Mouse (Mus musculus): ENCODE data around the gene Slc22a7. TPM values are rescaled to one million over a fixed set of nuclear protein-coding genes. Genes with fewer than 3 reads are reported as not detected.

Gene Slc22a7
- total RNA-seq, 1 experiment from 2014 or later, result 14.3 TPM

GRCm38 (mm10) chr17:46436672-46437366 lies 1.4 kb downstream of the Slc22a7 start:
- peak; percentile 44 for DNase-seq

- peak; percentile 81 for DNase-seq
These were observed 4.6 kb downstream of the Slc22a7 start for GRCm38 (mm10) chr17:46433627-46434026.

GRCm38 (mm10) chr17:46428761-46429414 lies 9.4 kb downstream of the Slc22a7 start, which contains the start of gene Crip3:
Crip3 (plus strand) TSS chr17:46428926.
- peak; percentile 64 for DNase-seq

- no peak for DNase-seq
These were observed 11.8 kb downstream of the Slc22a7 start for GRCm38 (mm10) chr17:46426496-46426895.

GRCm38 (mm10) chr17:46419717-46420116 lies 18.5 kb downstream of the Slc22a7 start:
- no peak for DNase-seq

- DNase-seq, result peak; percentile 45
These were observed 19.6 kb downstream of the Slc22a7 start for GRCm38 (mm10) chr17:46418628-46419027.

- DNase-seq, result no peak
These were observed 29.8 kb downstream of the Slc22a7 start for GRCm38 (mm10) chr17:46408478-46408877.

GRCm38 (mm10) chr17:46394631-46395030 lies 43.6 kb downstream of the Slc22a7 start:
- no peak for DNase-seq

- DNase-seq, result peak; percentile 57
These were observed 45.2 kb downstream of the Slc22a7 start for GRCm38 (mm10) chr17:46393012-46393411.

GRCm38 (mm10) chr17:46388200-46388599 lies 50.1 kb downstream of the Slc22a7 start:
- DNase-seq, result no peak

- DNase-seq, result peak; percentile 40
These were observed 54.0 kb downstream of the Slc22a7 start for GRCm38 (mm10) chr17:46384061-46384801.

- DNase-seq, result peak; percentile 99
These were observed 54.8 kb downstream of the Slc22a7 start, which contains the start of gene Zfp318 for GRCm38 (mm10) chr17:46383294-46384060. Zfp318 (plus strand) TSS chr17:46383731.

Other genes with a start within 250 kb of the Slc22a7 start
- 37.3 and 38.5 TPM in 2 replicates for gene Polh, start 235.8 kb downstream of the Slc22a7 start, total RNA-seq (2021)
- gene Xpo5, start 235.7 kb downstream of the Slc22a7 start, total RNA-seq (2021), result 61.0 and 67.9 TPM in 2 replicates
- 73.9 and 74.6 TPM in 2 replicates for gene Polr1c, start 190.4 kb downstream of the Slc22a7 start, total RNA-seq (2021)
- gene Yipf3, start 190.4 kb downstream of the Slc22a7 start, total RNA-seq (2021), result 135 and 137 TPM in 2 replicates
- gene Lrrc73, start 184.9 kb downstream of the Slc22a7 start, total RNA-seq (2021), result 3.7 and 4.8 TPM in 2 replicates
- gene Tjap1, start 155.4 kb downstream of the Slc22a7 start, total RNA-seq (2021), result 44.1 and 44.2 TPM in 2 replicates
- gene Dlk2, start 141.0 kb downstream of the Slc22a7 start, total RNA-seq (2021), result 0.41 and 0.44 TPM in 2 replicates
- gene Abcc10, start 110.1 kb downstream of the Slc22a7 start, total RNA-seq (2021), result 10.1 and 11.5 TPM in 2 replicates
- gene Zfp318, start 54.7 kb downstream of the Slc22a7 start, total RNA-seq (2021), result 28.7 and 37.0 TPM in 2 replicates
- 1.1 and 1.2 TPM in 2 replicates for gene Crip3, start 9.5 kb downstream of the Slc22a7 start, total RNA-seq (2021)
- 0.78 and 1.4 TPM in 2 replicates for gene Ttbk1, start 49.2 kb upstream of the Slc22a7 start, total RNA-seq (2021)
- 5.3 and 7.8 TPM in 2 replicates for gene Dnph1, start 58.3 kb upstream of the Slc22a7 start, total RNA-seq (2021)
- gene Cul9, start 107.9 kb upstream of the Slc22a7 start, total RNA-seq (2021), result 17.1 and 20.7 TPM in 2 replicates
- gene Srf, start 117.7 kb upstream of the Slc22a7 start, total RNA-seq (2021), result 38.4 and 39.2 TPM in 2 replicates
- gene Ptk7, start 191.0 kb upstream of the Slc22a7 start, total RNA-seq (2021), result 13.8 and 16.0 TPM in 2 replicates
- 32.3 and 34.7 TPM in 2 replicates for gene Klc4, start 207.6 kb upstream of the Slc22a7 start, total RNA-seq (2021)
- gene Mrpl2, start 207.8 kb upstream of the Slc22a7 start, total RNA-seq (2021), result 127 and 134 TPM in 2 replicates
- gene Cul7, start 211.9 kb upstream of the Slc22a7 start, total RNA-seq (2021), result 45.5 and 52.3 TPM in 2 replicates
- gene Rrp36, start 235.9 kb upstream of the Slc22a7 start, total RNA-seq (2021), result 23.7 and 25.7 TPM in 2 replicates
- gene Mea1, start 240.3 kb upstream of the Slc22a7 start, total RNA-seq (2021), result 80.5 and 90.2 TPM in 2 replicates
- gene Klhdc3, start 242.5 kb upstream of the Slc22a7 start, total RNA-seq (2021), result 80.0 and 83.6 TPM in 2 replicates